Mouse (Mus musculus): ENCODE measurements around the gene Taok1. TPM values are rescaled to one million over a fixed set of nuclear protein-coding genes. Genes with fewer than 3 reads are reported as not detected.

Taok1 gene
- polyA plus RNA-seq, 1 experiment, result 0.13 TPM

DNA sequence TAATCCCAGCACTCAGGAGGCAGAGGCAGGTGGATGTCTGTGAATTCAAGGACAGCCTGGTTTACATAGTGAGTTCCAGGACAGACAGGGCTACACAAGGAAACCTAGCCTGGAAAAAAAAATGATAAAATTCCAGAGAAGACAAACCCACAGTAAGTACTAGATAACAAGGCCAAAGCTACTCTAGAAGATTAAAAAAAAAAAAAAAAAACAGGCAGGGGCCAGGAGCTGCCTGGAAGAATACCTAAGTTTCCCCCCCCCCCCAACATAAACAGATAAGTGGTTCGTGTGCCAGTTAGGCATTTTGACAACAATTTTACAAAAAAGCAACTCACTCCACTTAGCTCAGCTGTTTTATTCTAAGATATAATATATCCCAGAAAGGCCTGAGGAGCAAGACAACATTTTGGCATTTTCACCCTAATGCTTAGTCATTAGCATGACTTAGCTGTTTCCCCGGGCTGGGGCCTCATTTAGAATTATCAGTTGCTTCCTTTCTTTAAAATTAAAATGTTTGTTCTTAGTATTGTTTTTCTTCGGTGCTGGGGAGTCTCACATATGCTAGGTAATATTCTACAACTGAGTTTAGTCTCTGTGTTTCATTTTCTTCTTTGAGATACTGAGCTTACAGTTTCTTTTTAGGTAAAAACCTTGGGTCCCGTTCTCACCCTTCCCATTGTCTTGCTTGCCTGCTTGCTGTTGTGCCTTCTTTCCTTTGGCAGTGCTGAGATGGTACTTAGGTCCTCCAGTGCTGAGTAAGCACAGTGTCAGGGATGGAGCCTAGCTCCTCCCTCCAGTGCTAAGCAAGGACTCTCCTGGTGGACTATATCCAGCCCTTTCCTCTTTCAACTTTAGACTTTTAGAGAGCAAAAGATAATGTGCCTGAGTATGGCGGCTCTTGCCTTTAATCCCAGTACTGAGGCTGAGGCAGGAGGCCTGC, 19.3 kb upstream of the Taok1 start:
- no peak for TF ChIP-seq TAL1 (IDR thresholded peaks at IDR 0.05; ENCODE audit: low read length)
- TF ChIP-seq GATA1 (IDR thresholded peaks at IDR 0.05; ENCODE audit: low read length), result no peak
- peaks cover 67% of the 10 kb centered on the region for H3K4me1 ChIP-seq (ENCODE audit: control insufficient read depth)

DNA sequence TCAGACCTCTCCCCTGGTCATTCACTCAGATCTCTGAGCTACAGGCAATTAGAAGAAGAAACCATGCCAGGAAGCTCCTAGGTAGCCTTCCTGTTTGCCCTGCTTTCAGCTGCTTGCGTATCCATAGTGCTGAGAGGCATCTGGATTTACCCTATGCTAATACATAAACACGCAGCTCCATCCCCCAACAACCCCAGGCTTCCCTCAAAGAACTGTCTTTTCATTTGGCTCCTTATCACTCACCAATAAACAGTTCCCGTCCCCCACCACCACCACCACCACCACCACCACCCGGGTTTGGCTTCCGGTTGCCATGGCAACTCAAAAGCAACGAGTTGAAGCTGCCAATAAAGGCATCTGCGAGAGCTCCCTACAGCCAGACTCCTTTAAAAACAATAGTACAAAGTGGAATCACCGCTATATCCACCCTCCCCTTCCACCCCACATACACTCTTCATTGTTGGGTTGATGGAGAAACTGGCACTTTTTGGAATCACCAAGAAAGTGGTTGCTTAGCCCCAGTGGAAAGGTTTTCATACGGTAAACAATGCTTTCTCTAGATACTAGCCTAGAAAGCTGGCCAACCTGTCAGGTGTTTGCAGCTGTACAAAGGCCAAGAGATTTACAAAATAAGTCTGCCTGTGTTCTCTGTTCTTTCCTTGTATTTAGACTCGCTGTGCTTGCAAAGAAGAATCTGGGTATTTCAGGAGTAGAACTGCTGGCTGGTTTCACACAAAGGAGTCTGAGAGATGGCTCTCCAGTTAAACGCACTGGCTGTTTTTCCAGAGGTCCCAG, 17.6 kb upstream of the Taok1 start:
- TF ChIP-seq GATA1 (IDR thresholded peaks at IDR 0.05; ENCODE audit: low read length), result no peak
- TF ChIP-seq TAL1 (IDR thresholded peaks at IDR 0.05; ENCODE audit: low read length), result no peak
- H3K36me3 ChIP-seq (ENCODE audit: control insufficient read depth), result no peaks in the 10 kb centered on the region
- H3K9me3 ChIP-seq (ENCODE audit: control insufficient read depth, low read length), result no peaks in the 10 kb centered on the region
- peaks cover 32% of the 10 kb centered on the region for H3K27me3 ChIP-seq (ENCODE audit: control insufficient read depth)
- peaks cover 64% of the 10 kb centered on the region for H3K4me1 ChIP-seq (ENCODE audit: control insufficient read depth)
- H3K4me3 ChIP-seq (replicated peaks), result peak overlapping the region; percentile 38

More for the DNA sequence above, 19.3 kb upstream of the Taok1 start:
- H3K27me3 ChIP-seq (ENCODE audit: control insufficient read depth), result peaks cover 32% of the 10 kb centered on the region
- H3K9me3 ChIP-seq (ENCODE audit: control insufficient read depth, low read length), result no peaks in the 10 kb centered on the region
- peak overlapping the region; percentile 4 for H3K4me3 ChIP-seq (replicated peaks)
- no peaks in the 10 kb centered on the region for H3K36me3 ChIP-seq (ENCODE audit: control insufficient read depth)

DNA sequence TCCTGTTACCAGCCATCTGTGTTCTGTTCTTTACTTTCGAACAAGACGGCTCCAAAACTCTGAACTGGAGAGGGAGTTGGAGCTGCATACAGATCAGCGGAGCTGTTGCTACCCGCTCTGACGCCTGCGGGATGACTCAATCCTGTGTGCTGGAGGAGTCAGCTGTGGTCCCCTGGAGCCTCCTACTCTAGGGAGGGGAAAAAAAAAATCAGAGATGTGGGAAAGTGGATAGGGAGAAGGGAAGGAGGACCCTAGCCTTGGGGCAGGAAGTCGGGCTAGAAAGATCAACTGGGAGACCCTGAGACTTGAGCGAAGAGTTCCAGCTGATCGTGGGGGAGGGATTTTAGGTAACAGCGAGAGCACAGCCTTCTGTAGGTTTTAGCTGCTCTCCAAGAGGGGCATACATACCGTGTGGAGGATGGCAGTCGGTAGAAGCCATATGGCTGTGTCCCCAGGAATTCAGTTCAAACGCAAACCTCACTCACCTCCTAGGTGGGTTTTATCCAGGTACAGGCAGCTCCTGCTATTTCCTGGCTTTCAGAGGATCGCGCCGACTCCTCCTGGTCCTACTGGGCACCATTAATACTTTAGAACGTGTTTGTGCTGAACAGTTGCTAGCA, 16.9 kb upstream of the Taok1 start:
- Histone ChIP-seq H3K36me3 (ENCODE audit: control insufficient read depth) (no peaks in the 10 kb centered on the region), H3K9me3 (ENCODE audit: control insufficient read depth, low read length) (no peaks in the 10 kb centered on the region), H3K4me1 (ENCODE audit: control insufficient read depth) (peaks cover 58% of the 10 kb centered on the region), H3K4me3 (replicated peaks) (peak overlapping the region; percentile 38), H3K27me3 (ENCODE audit: control insufficient read depth) (peaks cover 32% of the 10 kb centered on the region)
- TF ChIP-seq GATA1 (IDR thresholded peaks at IDR 0.05; ENCODE audit: low read length) (no peak), TAL1 (IDR thresholded peaks at IDR 0.05; ENCODE audit: low read length) (no peak)

DNA sequence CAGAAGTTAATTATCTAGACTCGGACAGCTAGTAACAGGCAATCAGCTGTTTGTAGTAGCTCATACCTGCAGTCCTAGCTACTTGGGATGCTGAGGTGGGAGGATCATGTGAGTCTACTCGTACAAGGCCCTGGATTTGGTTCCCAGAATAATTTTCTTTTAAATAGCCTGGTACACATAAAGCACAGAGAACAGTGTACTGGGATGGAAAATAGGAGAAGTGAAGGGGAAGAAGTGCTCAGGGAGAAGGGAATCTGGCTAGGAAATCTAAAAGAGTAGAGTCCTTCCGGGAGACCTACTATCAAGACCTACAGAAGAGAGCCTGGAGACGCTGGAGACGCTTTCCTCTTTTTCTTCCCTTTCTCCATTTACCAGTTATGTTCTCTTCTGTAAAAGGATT, 16.4 kb upstream of the Taok1 start:
- Histone ChIP-seq H3K36me3 (ENCODE audit: control insufficient read depth) (no peaks in the 10 kb centered on the region), H3K4me1 (ENCODE audit: control insufficient read depth) (peaks cover 52% of the 10 kb centered on the region), H3K9me3 (ENCODE audit: control insufficient read depth, low read length) (no peaks in the 10 kb centered on the region), H3K4me3 (replicated peaks) (no peak overlapping the region), H3K27me3 (ENCODE audit: control insufficient read depth) (peaks cover 32% of the 10 kb centered on the region)
- no peak for TF ChIP-seq TAL1 (IDR thresholded peaks at IDR 0.05; ENCODE audit: low read length)
- TF ChIP-seq GATA1 (IDR thresholded peaks at IDR 0.05; ENCODE audit: low read length), result no peak

DNA sequence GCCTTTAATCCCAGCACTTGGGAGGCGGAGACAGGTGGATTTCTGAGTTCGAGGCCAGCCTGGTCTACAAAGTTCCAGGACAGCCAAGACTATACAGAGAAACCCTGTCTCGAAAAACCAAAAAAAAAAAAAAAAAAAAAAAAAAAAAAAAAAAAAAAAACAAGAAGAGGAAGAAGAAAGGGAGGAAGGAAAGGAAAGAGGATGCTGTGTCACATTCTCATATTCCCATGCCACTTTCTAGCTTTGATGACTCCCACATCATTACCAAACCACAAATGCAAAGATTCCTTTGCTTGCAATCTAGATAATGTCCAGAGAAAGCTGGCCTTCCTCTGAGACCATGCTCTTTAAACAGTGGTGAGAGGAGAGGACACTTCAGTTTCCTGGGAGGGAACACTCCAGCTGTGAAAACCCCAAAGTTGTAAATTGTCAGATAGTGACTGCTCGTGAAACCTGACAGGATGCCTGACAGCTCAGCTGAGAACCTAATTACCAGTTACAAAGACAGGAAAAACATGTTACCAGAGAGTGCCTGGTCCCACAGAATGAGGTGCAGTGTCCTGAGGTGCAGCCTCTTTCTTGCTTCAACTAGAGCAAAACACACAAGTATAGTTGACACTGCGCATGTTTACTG, 14.4 kb upstream of the Taok1 start:
- Histone ChIP-seq H3K27me3 (ENCODE audit: control insufficient read depth) (peaks cover 40% of the 10 kb centered on the region), H3K4me3 (replicated peaks) (no peak overlapping the region), H3K36me3 (ENCODE audit: control insufficient read depth) (no peaks in the 10 kb centered on the region), H3K4me1 (ENCODE audit: control insufficient read depth) (peaks cover 33% of the 10 kb centered on the region), H3K9me3 (ENCODE audit: control insufficient read depth, low read length) (no peaks in the 10 kb centered on the region)
- TF ChIP-seq GATA1 (IDR thresholded peaks at IDR 0.05; ENCODE audit: low read length) (no peak), TAL1 (IDR thresholded peaks at IDR 0.05; ENCODE audit: low read length) (no peak)

DNA sequence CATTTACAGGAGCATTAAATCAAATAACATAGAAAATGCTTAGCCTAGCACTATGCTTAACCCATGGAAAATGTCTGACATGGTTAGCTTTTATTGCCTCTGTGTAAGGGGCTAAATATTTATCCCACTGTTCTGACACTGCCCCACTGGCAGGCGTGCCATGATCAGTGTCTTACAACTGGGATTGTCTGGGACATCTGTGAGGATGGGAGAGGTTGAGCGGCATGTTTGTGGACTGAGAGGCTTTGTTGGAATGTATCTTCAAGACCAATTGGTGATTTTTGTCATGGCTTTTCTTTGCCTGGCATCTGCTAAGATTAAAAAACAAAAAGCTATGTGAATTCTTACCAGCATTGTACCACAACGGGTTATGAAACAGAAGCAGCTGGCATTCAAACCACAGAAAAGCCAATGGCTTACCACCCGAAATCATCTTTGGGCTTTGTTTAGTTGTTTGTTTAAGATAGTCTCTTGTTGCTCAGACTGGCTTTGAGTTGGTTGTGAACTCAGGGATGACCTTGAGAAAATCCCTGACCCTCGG, 7.5 kb upstream of the Taok1 start:
- H3K4me3 ChIP-seq (replicated peaks), result no peak overlapping the region
- H3K4me1 ChIP-seq (ENCODE audit: control insufficient read depth), result peaks cover 2% of the 10 kb centered on the region; the same call in 1 of the 2 replicates
- no peak for TF ChIP-seq TAL1 (IDR thresholded peaks at IDR 0.05; ENCODE audit: low read length)
- no peak for TF ChIP-seq GATA1 (IDR thresholded peaks at IDR 0.05; ENCODE audit: low read length)

DNA sequence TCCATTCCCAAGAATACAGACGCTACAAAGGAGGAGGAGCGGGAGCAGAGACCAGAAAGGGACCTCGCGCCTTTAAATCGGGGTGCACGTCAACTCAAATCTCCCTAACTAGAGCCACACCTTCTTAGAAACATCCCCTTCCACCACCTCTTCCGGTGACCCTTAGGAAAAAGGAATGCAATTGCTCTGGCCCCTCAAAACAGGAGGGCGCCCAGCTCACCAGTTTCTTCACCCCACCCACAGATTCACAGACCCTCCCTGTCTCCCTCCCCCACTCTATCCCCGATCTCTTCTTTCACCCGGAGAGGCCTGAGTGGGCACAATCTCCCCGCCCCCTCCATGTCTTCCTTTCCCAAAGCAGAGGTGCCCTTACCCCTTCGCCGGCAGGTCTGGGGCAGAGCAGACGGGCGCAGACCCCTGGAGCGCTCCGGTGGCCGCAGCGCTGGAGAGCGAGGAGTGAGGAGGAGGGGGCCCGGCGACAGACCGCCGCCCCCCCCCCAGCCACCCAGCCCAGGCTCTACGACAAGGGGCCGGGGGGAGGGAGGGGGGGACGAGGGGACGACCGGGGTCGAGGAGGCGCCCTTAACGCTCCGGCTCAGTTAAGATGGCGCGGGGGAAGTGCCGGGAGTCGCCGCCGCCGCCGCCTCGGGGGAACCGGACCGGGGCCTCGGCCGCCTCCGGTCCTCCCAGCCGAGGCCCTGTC, 629 bp downstream of the Taok1 start:
- Histone ChIP-seq H3K4me1 (ENCODE audit: control insufficient read depth) (peaks cover 41% of the 10 kb centered on the region), H3K4me3 (replicated peaks) (peak overlapping the region; percentile 99), H3K9me3 (ENCODE audit: control insufficient read depth, low read length) (no peaks in the 10 kb centered on the region), H3K36me3 (ENCODE audit: control insufficient read depth) (peaks cover 25% of the 10 kb centered on the region), H3K27me3 (ENCODE audit: control insufficient read depth) (no peaks in the 10 kb centered on the region)
- TF ChIP-seq TAL1 (IDR thresholded peaks at IDR 0.05; ENCODE audit: low read length) (no peak), GATA1 (IDR thresholded peaks at IDR 0.05; ENCODE audit: low read length) (no peak)

More for the DNA sequence above, 7.5 kb upstream of the Taok1 start:
- Histone ChIP-seq H3K27me3 (ENCODE audit: control insufficient read depth) (peaks cover 35% of the 10 kb centered on the region), H3K9me3 (ENCODE audit: control insufficient read depth, low read length) (no peaks in the 10 kb centered on the region), H3K36me3 (ENCODE audit: control insufficient read depth) (no peaks in the 10 kb centered on the region)

DNA sequence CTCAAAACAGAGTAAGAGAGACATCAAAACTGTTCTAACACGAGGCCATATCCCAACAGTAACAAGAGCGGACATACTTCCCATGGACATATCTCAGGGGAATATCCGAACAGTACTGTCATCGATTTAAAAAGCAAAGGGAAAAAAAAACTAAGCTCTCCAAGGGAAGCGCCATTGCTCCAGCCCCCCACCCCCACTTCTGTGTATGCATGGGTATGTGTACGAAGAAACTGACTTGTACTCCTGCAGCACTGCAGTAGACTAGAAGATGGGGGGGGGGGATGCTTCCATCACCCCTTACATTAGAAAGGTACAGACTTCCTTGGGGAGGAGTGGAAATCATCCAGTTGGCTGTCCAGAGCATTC, 1.2 kb downstream of the Taok1 start:
- peak overlapping the region; percentile 99 for H3K4me3 ChIP-seq (replicated peaks)
- H3K9me3 ChIP-seq (ENCODE audit: control insufficient read depth, low read length), result no peaks in the 10 kb centered on the region
- H3K4me1 ChIP-seq (ENCODE audit: control insufficient read depth), result peaks cover 41% of the 10 kb centered on the region
- H3K36me3 ChIP-seq (ENCODE audit: control insufficient read depth), result peaks cover 25% of the 10 kb centered on the region
- TF ChIP-seq GATA1 (IDR thresholded peaks at IDR 0.05; ENCODE audit: low read length) (no peak), TAL1 (IDR thresholded peaks at IDR 0.05; ENCODE audit: low read length) (no peak)
- no peaks in the 10 kb centered on the region for H3K27me3 ChIP-seq (ENCODE audit: control insufficient read depth)
